Mouse (Mus musculus): Measurements from ENCODE around the gene Uimc1.

Uimc1 gene

DNA sequence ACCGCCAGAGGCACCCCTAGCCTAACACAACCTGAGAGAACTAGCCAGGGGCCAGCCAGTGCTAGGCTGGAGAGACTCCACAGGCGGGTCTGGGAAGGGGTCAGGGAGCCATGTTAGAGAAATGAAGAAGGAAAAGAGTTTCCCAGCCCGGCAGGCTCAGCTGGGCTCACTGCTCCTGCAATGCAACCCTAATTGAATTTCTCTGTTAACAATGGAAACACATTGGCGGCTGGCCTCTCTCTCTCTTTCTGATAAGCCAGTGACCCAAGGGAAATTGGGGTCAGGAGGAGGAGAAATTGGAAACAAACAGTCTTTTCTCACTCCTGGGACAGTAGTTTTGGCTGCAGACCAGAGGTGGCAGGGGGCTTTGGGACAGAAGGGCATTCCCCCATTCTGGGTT, 105.5 kb downstream of the Uimc1 start:
- no peak for DNase-seq (ENCODE audit: low spot score)

GRCm38 (mm10) chr13:54992215-54992614, 107.9 kb downstream of the Uimc1 start:
- no peak for DNase-seq (ENCODE audit: low spot score)

DNA sequence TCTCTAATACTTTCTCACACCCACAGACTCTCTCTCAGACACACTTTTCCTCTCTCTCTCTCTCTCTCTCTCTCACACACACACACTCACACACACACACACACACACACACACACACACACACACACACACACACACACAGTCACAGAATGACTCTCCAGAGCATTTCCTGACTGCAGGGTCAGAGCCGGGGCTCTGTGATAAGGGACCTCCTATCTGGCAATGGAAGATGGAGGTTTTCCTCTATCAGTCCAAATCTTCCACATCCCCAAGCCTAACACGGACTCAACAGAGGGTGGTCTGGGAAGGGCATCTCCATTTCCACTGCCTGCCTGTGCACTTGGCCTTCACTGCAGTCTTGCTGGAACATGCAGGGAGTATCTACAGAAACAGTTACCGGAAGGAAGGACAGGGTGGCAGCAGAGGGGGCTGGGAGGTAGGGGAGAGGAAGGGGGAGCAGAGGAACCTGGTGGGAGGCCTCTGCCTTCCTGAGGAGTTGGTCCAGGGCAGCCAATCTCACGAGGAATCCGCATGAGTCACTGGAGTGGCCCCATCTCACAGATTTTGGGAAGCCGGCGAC, 111.8 kb downstream of the Uimc1 start:
- DNase-seq (ENCODE audit: low spot score) = no peak

- no peak for DNase-seq (ENCODE audit: low spot score)
These were observed 112.7 kb downstream of the Uimc1 start for GRCm38 (mm10) chr13:54987405-54987804.

DNA sequence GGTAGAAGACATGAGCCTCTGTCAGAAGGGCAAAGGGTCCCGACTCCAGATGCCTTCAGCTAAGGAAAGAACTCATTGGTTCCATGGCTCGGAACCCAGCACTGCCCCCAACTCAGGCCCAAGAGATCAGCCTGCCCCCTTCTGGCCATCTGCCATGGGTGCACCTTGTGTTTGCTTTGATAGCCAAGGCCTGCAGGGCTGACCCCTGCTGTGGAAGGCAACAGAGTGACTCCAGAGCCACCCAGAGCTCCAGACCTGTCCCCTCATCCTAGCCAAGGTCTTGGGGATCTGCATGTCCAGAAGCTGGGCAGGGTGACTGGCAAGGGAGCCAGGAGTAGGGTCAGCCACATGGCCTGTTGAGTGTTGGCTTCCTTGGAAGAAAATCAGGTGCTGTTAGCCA, 116.5 kb downstream of the Uimc1 start:
- no peak for DNase-seq (ENCODE audit: low spot score)

GRCm38 (mm10) chr13:54983001-54983400, 117.1 kb downstream of the Uimc1 start:
- DNase-seq (ENCODE audit: low spot score) = no peak

GRCm38 (mm10) chr13:54980957-54981356, 119.1 kb downstream of the Uimc1 start:
- DNase-seq (ENCODE audit: low spot score) = no peak

DNA sequence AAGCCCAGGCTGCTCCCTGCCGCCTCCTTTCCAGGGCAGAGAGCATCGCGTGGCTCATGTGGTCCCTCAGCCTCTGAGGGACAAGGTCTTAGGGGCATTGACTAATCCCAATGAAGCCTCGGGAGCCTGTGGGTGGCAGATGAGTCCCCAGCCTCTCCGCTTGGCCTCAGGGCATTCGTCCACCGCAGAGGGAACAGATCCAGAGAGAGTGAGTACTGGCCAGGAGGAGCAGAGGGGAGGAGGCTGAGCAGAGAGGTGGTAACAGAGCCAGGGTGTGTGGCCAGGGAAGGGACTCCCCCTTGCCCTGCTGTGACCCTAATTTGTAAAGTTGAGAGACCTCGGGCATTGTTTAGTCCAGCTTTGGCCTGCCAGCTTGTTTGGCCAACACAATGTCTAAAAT, 121.3 kb downstream of the Uimc1 start:
- DNase-seq (ENCODE audit: low spot score) = no peak
